Mouse (Mus musculus) lung, postnatal 0 days (tissue): ENCODE measurements at regions not wholly inside any gene's neighbourhood (a gene's known extent, or its start where the extent isn't known, plus 50 kb on each side); places are given as distances from the start of the nearest gene placed in this dataset.
"Not testable (repeated sequence)": the region's sequence is repeated elsewhere in the genome, so short reads cannot be mapped to it uniquely, and the experiment has no call there.

Source experiments
- ATAC-seq: fragments of 200-750 bp; cut with Nextera tagmentation; 2 replicates; pipeline ENCODE4 v1.8.0; 2017; ENCODE audit warnings: moderate library complexity
- DNase-seq: peaks from one replicate; pipeline ENCODE4 v3.0.0-alpha.2; 2016; ENCODE audit warnings: low spot score
- H3K27ac ChIP-seq: fragments of 300-500 bp; sonication (generic); 2 replicates; pipeline ENCODE4 v1.5.1; 2014; ENCODE audit warnings: antibody characterized with exemption, mild to moderate bottlenecking, low read length, mixed read lengths
- H3K27me3 ChIP-seq: fragments of 300-500 bp; sonication (generic); replicated peaks from 2 replicates; pipeline ENCODE4 v1.6.1; 2014; ENCODE audit warnings: low read length, mixed read lengths; ENCODE audit not compliant: insufficient read depth
- H3K36me3 ChIP-seq: fragments of 300-500 bp; sonication (generic); 2 replicates; pipeline ENCODE4 v1.6.1; 2014; ENCODE audit warnings: low read length, mixed read lengths; ENCODE audit not compliant: insufficient read depth
- H3K4me1 ChIP-seq: fragments of 300-500 bp; sonication (generic); 2 replicates; pipeline ENCODE4 v1.6.1; 2014; ENCODE audit warnings: antibody characterized with exemption, low read depth, low read length, mixed read lengths; ENCODE audit not compliant: insufficient read depth
- H3K4me2 ChIP-seq: fragments of 300-500 bp; sonication (generic); replicated peaks from 2 replicates; pipeline ENCODE4 v1.6.1; 2014; ENCODE audit warnings: low read depth, mild to moderate bottlenecking, low read length, moderate library complexity, mixed read lengths
- H3K4me3 ChIP-seq: fragments of 300-500 bp; sonication (generic); 2 replicates; pipeline ENCODE4 v1.5.1; 2014; ENCODE audit warnings: low read depth, low read length
- H3K9ac ChIP-seq: fragments of 300-500 bp; sonication (generic); replicated peaks from 2 replicates; pipeline ENCODE4 v1.6.1; 2014; ENCODE audit warnings: low read depth, mild to moderate bottlenecking
- H3K9me3 ChIP-seq: fragments of 300-500 bp; sonication (generic); 2 replicates; pipeline ENCODE4 v1.6.1; 2016; ENCODE audit warnings: low read length, mixed read lengths
- CTCF ChIP-seq: IDR thresholded peaks from 2 replicates; pipeline ENCODE4 v1.5.1; 2016; ENCODE audit warnings: antibody characterized with exemption, mild to moderate bottlenecking
- EP300 ChIP-seq: IDR thresholded peaks from 2 replicates; pipeline ENCODE4 v1.6.1; 2016; ENCODE audit warnings: antibody characterized with exemption, mild to moderate bottlenecking, control low read depth
- WGBS: fragments of 180-500 bp; shearing (Covaris S2); extraction: QIAGEN DNeasy Blood & Tissue Kit; methylation state at CpG from one replicate; pipeline ENCODE4 v1.1.7; 2014; 5-methylcytosine and 5-hydroxymethylcytosine counted together

DNA sequence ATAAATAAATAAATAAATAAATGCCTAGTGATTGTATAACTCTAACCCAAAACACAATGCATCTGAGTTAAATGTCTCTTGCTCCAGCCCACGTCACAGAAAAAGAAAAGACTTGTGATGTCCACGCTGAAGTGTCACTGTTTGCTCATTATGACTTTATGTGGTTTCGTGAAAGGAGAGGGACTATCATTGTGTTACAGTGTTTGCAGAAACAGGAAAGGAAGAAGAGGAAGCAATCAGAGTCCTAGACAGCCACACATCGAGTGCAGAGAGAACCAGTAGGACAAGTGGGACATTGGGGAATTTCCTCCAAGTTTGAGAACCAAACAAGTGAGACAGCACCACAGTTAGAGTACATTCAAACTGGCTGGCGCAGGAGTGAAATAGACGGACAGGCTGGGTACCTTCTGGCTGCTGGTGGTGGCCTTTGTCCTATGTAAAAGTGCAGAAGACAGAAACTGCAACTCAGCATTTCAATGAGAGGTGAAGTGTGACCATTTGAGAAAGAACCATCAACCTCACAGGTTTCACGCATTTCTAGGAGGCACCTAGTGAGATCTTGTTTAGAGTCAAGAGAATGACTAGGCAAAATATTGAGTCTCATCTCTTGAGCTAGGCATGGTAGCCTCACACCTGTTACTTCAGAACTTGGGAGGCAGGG, 59.6 kb downstream of the Fasl start:
- Histone ChIP-seq H3K36me3 (no peaks in the 10 kb centered on the region), H3K27me3 (no peaks in the 10 kb centered on the region), H3K4me1 (no peaks in the 10 kb centered on the region), H3K4me3 (no peak overlapping the region), H3K4me2 (no peak overlapping the region), H3K9me3 (no peaks in the 10 kb centered on the region), H3K27ac (no peak overlapping the region), H3K9ac (no peak overlapping the region)
- WGBS: 61% methylated on average over 7 of the region's 7 CpGs
- no peak for DNase-seq
- TF ChIP-seq EP300 (no peak), CTCF (no peak)
- ATAC-seq: no peak

DNA sequence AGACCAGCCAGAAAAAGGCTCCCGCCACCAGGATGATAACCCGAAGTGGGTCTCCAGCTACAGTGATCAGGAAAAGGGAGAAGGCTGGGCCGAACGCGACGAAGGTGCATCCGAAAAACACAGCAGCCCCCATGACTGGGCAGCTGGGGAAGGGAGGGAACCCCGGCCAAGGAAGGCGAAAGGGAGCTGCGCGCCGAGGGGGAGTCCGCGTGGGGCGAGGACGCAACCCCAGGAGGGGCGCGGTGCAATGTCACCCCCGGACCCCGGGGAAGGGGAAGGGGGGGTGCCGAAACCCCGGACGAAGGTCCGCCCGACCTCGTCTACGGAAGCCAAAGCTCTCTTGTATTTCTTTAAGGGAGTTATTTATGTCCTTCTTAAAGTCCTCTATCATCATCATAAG, 60.9 kb downstream of the Fasl start:
- not testable (repeated sequence) for H3K27ac ChIP-seq, ATAC-seq, H3K9ac ChIP-seq, H3K4me2 ChIP-seq, H3K4me1 ChIP-seq, H3K27me3 ChIP-seq, H3K4me3 ChIP-seq, H3K9me3 ChIP-seq, DNase-seq, H3K36me3 ChIP-seq
- WGBS: 89% methylated on average over 9 of the region's 27 CpGs

DNA sequence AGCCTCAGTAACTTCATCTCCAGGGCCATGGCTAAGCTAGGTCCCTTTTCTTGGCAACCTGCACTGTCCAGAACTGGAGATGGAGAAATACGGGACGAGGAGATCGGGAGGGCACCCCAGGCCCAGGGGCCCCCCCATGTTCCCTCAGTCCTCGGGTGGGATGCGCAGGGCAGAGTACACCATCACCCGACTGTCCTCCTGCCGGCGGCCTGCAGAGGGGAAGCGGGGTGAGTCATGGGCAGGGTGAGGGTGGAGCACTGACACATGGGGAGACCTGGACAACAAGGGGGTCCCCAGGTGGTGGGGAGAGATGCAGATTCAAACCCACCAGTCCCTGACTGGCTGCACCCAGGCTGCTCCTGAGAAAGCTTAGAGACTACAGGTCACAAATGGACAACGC, 62.2 kb downstream of the Fasl start:
- not testable (repeated sequence) for H3K27ac ChIP-seq, ATAC-seq, H3K27me3 ChIP-seq, H3K4me3 ChIP-seq, H3K4me2 ChIP-seq, H3K4me1 ChIP-seq, H3K36me3 ChIP-seq, H3K9me3 ChIP-seq, H3K9ac ChIP-seq, DNase-seq
- no CpG with 5 or more reads among the region's 10 CpGs for WGBS

DNA sequence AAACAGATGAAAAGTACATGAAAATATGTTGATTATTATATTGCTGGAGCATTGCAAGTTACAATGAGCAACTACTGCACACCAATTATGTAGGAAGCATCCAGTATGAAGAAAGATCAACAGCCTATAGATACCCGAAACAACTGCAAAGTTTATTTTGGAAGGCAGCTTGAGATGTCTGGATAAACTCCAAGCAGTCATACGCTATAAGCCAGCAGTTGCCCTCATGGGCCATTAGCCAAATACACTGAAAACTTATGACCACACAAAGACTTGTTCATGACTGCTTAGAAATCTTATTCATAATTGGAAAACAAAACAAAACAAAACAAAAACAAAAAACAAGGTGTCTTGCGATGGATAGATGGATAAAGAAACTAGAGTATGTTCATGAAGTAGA, 68.4 kb downstream of the Fasl start:
- DNase-seq (no peak), ATAC-seq (no peak)
- no peaks in the 10 kb centered on the region for H3K27me3 ChIP-seq
- H3K9ac ChIP-seq: no peak overlapping the region
- WGBS: 42% methylated on average over 3 of the region's 3 CpGs
- no peaks in the 10 kb centered on the region for H3K36me3 ChIP-seq
- no peaks in the 10 kb centered on the region for H3K4me1 ChIP-seq
- H3K4me3 ChIP-seq: no peak overlapping the region
- H3K9me3 ChIP-seq: no peaks in the 10 kb centered on the region
- no peak overlapping the region for H3K27ac ChIP-seq
- no peak for TF ChIP-seq EP300
- TF ChIP-seq CTCF: no peak
- no peak overlapping the region for H3K4me2 ChIP-seq

DNA sequence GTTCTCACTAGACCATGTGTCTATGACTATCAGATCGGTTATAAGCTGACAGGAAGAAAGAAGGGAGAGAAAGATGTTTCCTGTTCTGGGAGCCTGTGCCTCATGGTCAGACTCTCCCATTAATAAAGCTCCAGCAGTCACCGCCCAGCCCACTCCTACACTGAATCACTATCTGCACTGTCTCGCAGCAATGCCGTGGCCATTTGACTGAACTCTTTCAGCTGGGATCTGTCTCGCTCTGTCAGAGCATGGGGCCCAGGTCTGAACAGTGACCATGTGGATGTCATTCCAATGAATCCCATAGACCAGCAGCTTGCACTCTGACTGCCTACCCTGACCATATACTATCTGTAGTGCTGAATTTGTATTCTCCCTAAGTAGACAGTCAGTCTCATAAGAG, 70.0 kb downstream of the Fasl start:
- H3K4me2 ChIP-seq: no peak overlapping the region
- ATAC-seq (peak; percentile 38; the same call in 1 of the 2 replicates), DNase-seq (no peak)
- no peaks in the 10 kb centered on the region for H3K9me3 ChIP-seq
- no peaks in the 10 kb centered on the region for H3K36me3 ChIP-seq
- H3K27ac ChIP-seq: no peak overlapping the region
- no peak overlapping the region for H3K4me3 ChIP-seq
- H3K27me3 ChIP-seq: no peaks in the 10 kb centered on the region
- no peak for TF ChIP-seq CTCF
- TF ChIP-seq EP300: no peak
- no peak overlapping the region for H3K9ac ChIP-seq
- no peaks in the 10 kb centered on the region for H3K4me1 ChIP-seq
- 23% methylated on average over 5 of the region's 5 CpGs for WGBS

DNA sequence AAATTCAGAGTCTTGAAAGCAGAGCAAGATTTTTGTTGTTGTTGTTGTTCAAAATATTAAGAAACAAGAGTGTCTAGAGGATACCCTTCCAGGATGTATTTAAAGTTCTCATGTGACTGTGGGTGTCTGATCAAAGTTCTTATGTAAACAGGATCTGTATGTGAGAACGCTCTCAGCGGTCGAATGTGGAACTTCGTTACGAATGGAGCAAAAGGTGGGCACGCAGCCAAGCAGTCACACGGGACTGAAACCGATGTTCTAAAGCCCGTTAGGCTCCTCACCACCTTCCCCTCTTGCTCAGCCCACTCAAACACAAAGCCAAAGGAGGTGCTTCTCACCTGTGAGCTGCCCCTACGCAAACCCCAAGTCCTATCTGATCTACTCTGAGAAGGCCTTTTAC, 75.4 kb downstream of the Fasl start:
- WGBS: 8% methylated on average over 10 of the region's 10 CpGs
- ATAC-seq (peak; percentile 76), DNase-seq (peak; percentile 92)
- H3K4me1 ChIP-seq: peaks cover 6% of the 10 kb centered on the region; the same call in 1 of the 2 replicates
- peak overlapping the region; percentile 46 for H3K4me2 ChIP-seq
- TF ChIP-seq EP300 (no peak), CTCF (peak; percentile 64)
- no peaks in the 10 kb centered on the region for H3K9me3 ChIP-seq
- no peaks in the 10 kb centered on the region for H3K36me3 ChIP-seq
- no peak overlapping the region for H3K4me3 ChIP-seq
- H3K9ac ChIP-seq: no peak overlapping the region
- H3K27me3 ChIP-seq: no peaks in the 10 kb centered on the region
- H3K27ac ChIP-seq: no peak overlapping the region

DNA sequence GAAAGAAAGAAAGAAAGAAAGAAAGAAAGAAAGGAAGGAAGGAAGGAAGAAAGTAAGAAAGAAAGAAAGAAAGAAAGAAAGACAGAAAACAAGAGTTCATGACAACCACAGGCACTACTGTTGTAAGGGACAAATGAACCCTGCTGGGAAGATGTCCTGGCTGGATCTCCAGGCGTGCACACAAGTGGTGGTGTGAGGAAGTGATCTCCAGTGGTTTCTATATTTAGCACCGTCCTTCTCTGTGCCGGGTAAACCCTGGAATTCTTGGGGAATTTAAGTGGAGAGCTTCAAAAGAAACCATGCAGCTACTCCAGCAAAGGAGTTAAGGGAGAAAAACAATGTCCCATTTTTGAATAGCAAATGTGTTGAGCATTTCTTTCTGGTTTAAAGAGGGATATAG, 76.0 kb downstream of the Fasl start:
- H3K9me3 ChIP-seq: no peaks in the 10 kb centered on the region
- no peaks in the 10 kb centered on the region for H3K36me3 ChIP-seq
- H3K4me1 ChIP-seq: peaks cover 6% of the 10 kb centered on the region; the same call in 1 of the 2 replicates
- H3K27ac ChIP-seq: no peak overlapping the region
- DNase-seq (peak; percentile 39), ATAC-seq (peak; percentile 53)
- no peak overlapping the region for H3K4me3 ChIP-seq
- TF ChIP-seq CTCF (no peak), EP300 (peak; percentile 47; the same call in 1 of the 2 replicates)
- H3K4me2 ChIP-seq: no peak overlapping the region
- WGBS: 0% methylated on average over 3 of the region's 3 CpGs
- no peak overlapping the region for H3K9ac ChIP-seq
- H3K27me3 ChIP-seq: no peaks in the 10 kb centered on the region
